Comparison of ENCODE assay signal across 25 mouse cellular contexts in the genomic region with DNA sequence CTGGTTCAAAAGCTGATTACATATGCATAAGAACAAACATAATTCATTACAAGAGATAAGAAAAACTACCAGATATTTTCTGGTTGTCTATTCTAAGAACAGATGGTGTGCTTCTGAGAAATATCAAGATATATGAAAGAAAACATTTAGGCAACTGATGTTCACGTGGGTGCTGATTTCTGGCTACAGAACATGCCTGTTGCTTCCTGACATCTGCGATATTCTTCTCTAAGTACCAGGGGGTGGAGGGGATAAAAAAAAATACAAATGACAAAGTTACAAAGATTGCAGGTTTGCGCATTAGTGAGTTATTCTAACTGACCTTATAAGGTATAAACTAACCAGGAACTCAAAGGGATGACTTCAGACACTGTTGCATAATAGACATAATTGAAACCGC. TPM values are rescaled to one million over a fixed set of nuclear protein-coding genes. Genes with fewer than 3 reads are reported as not detected.
DNase-seq lines count a peak whose midpoint lies in the region; ATAC-seq lines count a peak whose summit lies in the region.
"Had no signal": no experiment of that assay in that cellular context is flagged by ENCODE, and none has a peak within 500 bp of the region (broad histone marks: within the 10 kb centered on the region; RNA-seq: fewer than 3 reads in every experiment).

No protein-coding gene starts in this region.

- ATAC-seq in liver, embryonic 12.5 days = no peak
- ATAC-seq: forebrain, embryonic 14.5 days; liver, postnatal 0 days; midbrain, embryonic 13.5 days; Patski had no signal

- intact Hi-C loops in left cerebral cortex, postnatal 25 days (cut with DNase I) = loop anchor here (10.0 kb wide), 2 partner anchors 347 to 697 kb away; no protein-coding TSS in a partner anchor

- H3K9me3 ChIP-seq in liver, embryonic 12.5 days (replicated peaks) = no peaks in the 10 kb centered on the region
- H3K9me3 ChIP-seq: embryonic facial prominence, embryonic 12.5 days; midbrain, embryonic 13.5 days; neural tube, embryonic 12.5 days; stomach, embryonic 15.5 days had no signal

- no peaks in the 10 kb centered on the region for H3K4me1 ChIP-seq in liver, embryonic 12.5 days
- H3K4me1 ChIP-seq: embryonic facial prominence, embryonic 12.5 days; midbrain, embryonic 13.5 days; neural tube, embryonic 12.5 days; stomach, embryonic 15.5 days had no signal

- no peaks in the 10 kb centered on the region for H3K27me3 ChIP-seq in liver, embryonic 12.5 days (replicated peaks)
- H3K27me3 ChIP-seq: embryonic facial prominence, embryonic 12.5 days; midbrain, embryonic 13.5 days; neural tube, embryonic 12.5 days; stomach, embryonic 15.5 days had no signal

- no peak overlapping the region for H3K27ac ChIP-seq in liver, embryonic 12.5 days
- H3K27ac ChIP-seq: embryonic facial prominence, embryonic 12.5 days; heart, adult 2 months; hindbrain, embryonic 14.5 days; midbrain, embryonic 13.5 days; neural tube, embryonic 12.5 days; stomach, embryonic 15.5 days had no signal

- 62% methylated on average over 4 of the region's 4 CpGs for WGBS in liver, embryonic 12.5 days (ENCODE audit: insufficient replicate concordance)

- H3K9ac ChIP-seq in liver, embryonic 12.5 days = no peak overlapping the region
- H3K9ac ChIP-seq: embryonic facial prominence, embryonic 12.5 days; hindbrain, embryonic 14.5 days; liver, postnatal 0 days; midbrain, embryonic 13.5 days; neural tube, embryonic 12.5 days; stomach, embryonic 15.5 days had no signal

- no peaks in the 10 kb centered on the region for H3K36me3 ChIP-seq in liver, embryonic 12.5 days
- H3K36me3 ChIP-seq: embryonic facial prominence, embryonic 12.5 days; midbrain, embryonic 13.5 days; neural tube, embryonic 12.5 days; stomach, embryonic 15.5 days had no signal

- H3K4me2 ChIP-seq in liver, embryonic 12.5 days = no peak overlapping the region
- H3K4me2 ChIP-seq: embryonic facial prominence, embryonic 12.5 days; hindbrain, embryonic 14.5 days; midbrain, embryonic 13.5 days; neural tube, embryonic 12.5 days; stomach, embryonic 15.5 days had no signal

- DNase-seq in layer of hippocampus, adult 18-20 months (ENCODE audit: low spot score in 2 of 2) = peak; percentile 42 to 72
- DNase-seq in layer of hippocampus, postnatal 25 days (ENCODE audit: extremely low spot score in 1 of 2, low spot score in 1 of 2) = no peak
- peak; percentile 66 for DNase-seq in NIH3T3 (ENCODE audit: low read depth)
- DNase-seq in layer of hippocampus, adult 8-10 months (ENCODE audit: low spot score in 2 of 2) = peak; percentile 29 to 48
- DNase-seq in left cerebral cortex, postnatal 25 days (ENCODE audit: low spot score in 2 of 2) = peak; percentile 28 to 84
- DNase-seq in kidney, postnatal 10 days = no peak
- DNase-seq: adrenal gland, postnatal 14 days; cerebellum, adult 8-10 months; gastrocnemius, postnatal 14 days; heart, adult 2 months; heart, postnatal 36 days; kidney, adult 9 months; kidney, postnatal 36 days; liver; liver, postnatal 0 days; lung, postnatal 14 days; thymus, adult 2 months had no signal

- H3K4me3 ChIP-seq in liver, embryonic 12.5 days = no peak overlapping the region
- H3K4me3 ChIP-seq: embryonic facial prominence, embryonic 12.5 days; heart, adult 2 months; midbrain, embryonic 13.5 days; neural tube, embryonic 12.5 days; stomach, embryonic 15.5 days had no signal

RNA-seq across cellular contexts. Expression of a gene that starts 57.5 kb away (rescaled TPM):
- 10 to 100 TPM; 73.4 to 85.8 TPM for total RNA-seq in layer of hippocampus, adult 18-20 months (2021)
- total RNA-seq in layer of hippocampus, postnatal 25 days (2021) = 10 to 100 TPM; 68.1 to 94.9 TPM
- total RNA-seq in layer of hippocampus, adult 8-10 months (2022) = 100 to 1,000 TPM in 1 of 4 experiments, 10 to 100 TPM in 3; 70.9 to 101 (median 79.0) TPM
- total RNA-seq in left cerebral cortex, postnatal 25 days (2021) = 10 to 100 TPM; 75.5 to 84.9 TPM
- 43.5 and 44.2 TPM in 2 replicates for polyA plus RNA-seq in liver, embryonic 12.5 days (2016; fragmentation: Nextera tagmentation; extraction: Ambion mirVana)

Comparison
In these comparisons a context has a peak if more than half of its experiments do, and no peak if none do; other contexts are left out.
1. DNase-seq: peak in layer of hippocampus, adult 18-20 months (2 of 2), NIH3T3 (single experiment), layer of hippocampus, adult 8-10 months (2 of 2) and left cerebral cortex, postnatal 25 days (2 of 2); none in layer of hippocampus, postnatal 25 days (0 of 2) and kidney, postnatal 10 days (single experiment).